Mouse (Mus musculus): ENCODE measurements at regions not wholly inside any gene's neighbourhood (a gene's known extent, or its start where the extent isn't known, plus 50 kb on each side); places are given as distances from the start of the nearest gene placed in this dataset.

DNA sequence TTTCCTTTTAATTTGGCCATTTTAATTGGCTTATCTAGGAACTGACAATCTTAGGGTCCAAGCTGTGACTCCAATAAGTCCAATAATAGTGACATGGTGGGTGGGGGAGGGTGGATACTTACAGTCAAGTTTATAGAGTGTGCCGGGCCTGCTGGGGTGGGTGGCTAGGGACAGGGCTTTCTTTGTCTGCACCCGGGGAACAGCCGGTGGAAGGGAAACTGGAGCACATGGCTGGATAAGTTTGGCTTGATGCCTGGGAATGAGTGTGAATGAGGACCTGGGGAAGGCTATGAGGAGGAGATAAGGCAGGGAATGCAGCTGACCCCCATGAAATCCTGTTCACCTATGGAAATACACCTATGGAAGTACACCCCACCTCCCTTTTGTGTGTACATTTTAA is 81.7 kb upstream of the Cers4 start:
- DNase-seq (ENCODE audit: low spot score) (no peak), ATAC-seq (ENCODE audit: insufficient number of reproducible peaks, low FRiP score, low TSS enrichment, low read depth) (no peak)
- Histone ChIP-seq H3K4me3 (ENCODE audit: low read depth, low read length) (no peak overlapping the region), H3K36me3 (ENCODE audit: control insufficient read depth, insufficient read depth, low read length) (no peaks in the 10 kb centered on the region), H3K27ac (replicated peaks; ENCODE audit: low read depth, low read length) (no peak overlapping the region), H3K9me3 (ENCODE audit: control insufficient read depth, low read length) (no peaks in the 10 kb centered on the region), H3K27me3 (ENCODE audit: control insufficient read depth, insufficient read depth, low read length) (no peaks in the 10 kb centered on the region), H3K4me2 (ENCODE audit: low read depth, severe bottlenecking) (no peak overlapping the region), H3K4me1 (ENCODE audit: control insufficient read depth, insufficient read depth, low read length) (no peaks in the 10 kb centered on the region), H3K9ac (ENCODE audit: low read length) (no peak overlapping the region)
- 69% methylated on average over 3 of the region's 3 CpGs for WGBS

DNA sequence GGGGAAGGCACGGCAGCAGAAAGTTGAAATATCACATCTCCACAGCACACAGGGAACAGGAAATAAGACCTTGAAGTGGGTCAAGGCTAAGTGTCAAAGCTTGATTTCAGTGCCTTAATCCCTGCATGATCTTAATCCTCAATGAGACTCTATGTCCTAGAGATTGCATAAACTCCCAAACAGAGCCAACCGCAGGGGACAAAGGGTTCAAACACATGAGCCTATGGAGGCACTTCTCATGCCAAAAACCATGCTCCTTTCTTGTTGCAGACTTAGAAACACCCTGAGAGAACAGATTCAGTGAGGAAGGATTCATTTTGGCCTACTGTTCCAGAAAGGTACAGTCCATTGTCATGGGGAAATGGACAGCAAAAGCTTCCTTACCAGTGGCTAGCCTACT is 81.0 kb upstream of the Cers4 start:
- no peak for DNase-seq (ENCODE audit: low spot score)
- H3K9ac ChIP-seq (ENCODE audit: low read length), result no peak overlapping the region
- H3K9me3 ChIP-seq (ENCODE audit: control insufficient read depth, low read length), result no peaks in the 10 kb centered on the region
- H3K36me3 ChIP-seq (ENCODE audit: control insufficient read depth, insufficient read depth, low read length), result no peaks in the 10 kb centered on the region
- no peak overlapping the region for H3K27ac ChIP-seq (replicated peaks; ENCODE audit: low read depth, low read length)
- H3K4me1 ChIP-seq (ENCODE audit: control insufficient read depth, insufficient read depth, low read length), result no peaks in the 10 kb centered on the region
- H3K4me2 ChIP-seq (ENCODE audit: low read depth, severe bottlenecking), result no peak overlapping the region
- 90% methylated on average over 2 of the region's 2 CpGs for WGBS
- ATAC-seq (ENCODE audit: insufficient number of reproducible peaks, low FRiP score, low TSS enrichment, low read depth), result no peak
- H3K4me3 ChIP-seq (ENCODE audit: low read depth, low read length), result no peak overlapping the region
- H3K27me3 ChIP-seq (ENCODE audit: control insufficient read depth, insufficient read depth, low read length), result no peaks in the 10 kb centered on the region

DNA sequence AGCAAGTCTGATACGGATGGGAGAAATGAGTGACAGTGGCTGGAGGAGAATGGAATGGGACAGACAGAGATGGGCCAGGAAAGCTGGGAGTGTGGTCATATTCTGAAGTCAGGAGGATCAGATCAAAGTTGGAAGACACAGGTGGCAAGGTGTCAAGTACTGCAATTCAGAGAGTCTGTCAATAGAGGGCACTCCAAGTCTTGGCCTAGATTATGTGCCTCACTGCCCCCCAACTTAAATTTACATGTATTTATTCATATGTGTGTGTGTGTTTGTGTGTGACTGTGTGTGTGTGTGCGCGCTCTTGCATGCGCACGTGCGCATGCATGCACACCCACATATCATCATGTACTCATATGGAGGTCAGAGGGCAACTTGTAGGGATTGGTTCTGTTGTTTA is 79.6 kb upstream of the Cers4 start:
- H3K4me1 ChIP-seq (ENCODE audit: control insufficient read depth, insufficient read depth, low read length), result no peaks in the 10 kb centered on the region
- WGBS, result 50% methylated on average over 6 of the region's 6 CpGs
- H3K4me3 ChIP-seq (ENCODE audit: low read depth, low read length), result no peak overlapping the region
- no peak for ATAC-seq (ENCODE audit: insufficient number of reproducible peaks, low FRiP score, low TSS enrichment, low read depth)
- H3K27ac ChIP-seq (replicated peaks; ENCODE audit: low read depth, low read length), result no peak overlapping the region
- no peak overlapping the region for H3K9ac ChIP-seq (ENCODE audit: low read length)
- DNase-seq (ENCODE audit: low spot score), result peak; percentile 27
- H3K9me3 ChIP-seq (ENCODE audit: control insufficient read depth, low read length), result no peaks in the 10 kb centered on the region
- H3K36me3 ChIP-seq (ENCODE audit: control insufficient read depth, insufficient read depth, low read length), result no peaks in the 10 kb centered on the region
- no peak overlapping the region for H3K4me2 ChIP-seq (ENCODE audit: low read depth, severe bottlenecking)
- no peaks in the 10 kb centered on the region for H3K27me3 ChIP-seq (ENCODE audit: control insufficient read depth, insufficient read depth, low read length)

DNA sequence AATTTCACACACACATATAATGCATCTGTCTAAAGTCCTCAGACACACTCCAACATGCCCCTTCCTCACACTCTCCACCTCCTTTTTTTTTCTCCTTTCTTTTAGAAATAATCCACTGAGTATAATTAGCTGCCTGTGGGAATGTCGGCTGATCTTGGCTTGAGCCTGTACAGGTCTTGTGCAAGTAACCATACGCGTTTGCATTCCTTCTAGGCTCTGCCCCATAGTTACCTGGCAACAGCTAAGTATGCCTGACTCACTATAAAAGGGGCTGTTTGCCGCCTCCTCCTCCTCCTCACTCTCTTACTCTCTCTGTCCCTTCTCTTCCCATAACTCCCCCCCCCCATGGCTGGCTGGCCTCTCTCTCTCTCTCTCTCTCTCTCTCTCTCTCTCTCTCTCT is 79.1 kb upstream of the Cers4 start:
- DNase-seq (ENCODE audit: low spot score) (no peak), ATAC-seq (ENCODE audit: insufficient number of reproducible peaks, low FRiP score, low TSS enrichment, low read depth) (no peak)
- H3K9me3 ChIP-seq (ENCODE audit: control insufficient read depth, low read length), result no peaks in the 10 kb centered on the region
- H3K4me3 ChIP-seq (ENCODE audit: low read depth, low read length), result no peak overlapping the region
- H3K4me1 ChIP-seq (ENCODE audit: control insufficient read depth, insufficient read depth, low read length), result no peaks in the 10 kb centered on the region
- H3K9ac ChIP-seq (ENCODE audit: low read length), result no peak overlapping the region
- 60% methylated on average over 4 of the region's 4 CpGs for WGBS
- no peak overlapping the region for H3K4me2 ChIP-seq (ENCODE audit: low read depth, severe bottlenecking)
- H3K36me3 ChIP-seq (ENCODE audit: control insufficient read depth, insufficient read depth, low read length), result no peaks in the 10 kb centered on the region
- H3K27ac ChIP-seq (replicated peaks; ENCODE audit: low read depth, low read length), result no peak overlapping the region
- H3K27me3 ChIP-seq (ENCODE audit: control insufficient read depth, insufficient read depth, low read length), result no peaks in the 10 kb centered on the region

DNA sequence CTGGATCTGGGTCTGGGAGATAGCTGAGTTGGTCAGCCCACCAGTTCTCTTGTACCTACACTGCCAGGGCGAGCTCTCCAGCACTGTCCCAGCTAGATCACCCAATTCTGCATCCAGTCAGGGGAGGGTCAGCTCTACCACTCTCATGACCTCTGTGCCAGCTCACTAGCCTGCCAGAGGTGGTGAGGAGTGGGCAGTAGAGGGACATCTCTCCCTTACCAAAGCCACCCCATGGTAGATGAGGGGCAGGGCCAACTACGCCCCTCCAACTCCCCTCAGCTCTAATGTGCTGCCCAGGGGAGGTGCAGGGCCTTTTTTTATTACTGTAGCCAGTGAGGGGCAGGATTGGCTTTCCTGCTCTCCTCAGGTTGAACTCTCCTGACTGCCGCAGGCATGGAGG is 75.7 kb upstream of the Cers4 start:
- Histone ChIP-seq H3K4me2 (ENCODE audit: low read depth, severe bottlenecking) (no peak overlapping the region), H3K9ac (ENCODE audit: low read length) (no peak overlapping the region), H3K36me3 (ENCODE audit: control insufficient read depth, insufficient read depth, low read length) (no peaks in the 10 kb centered on the region), H3K27ac (replicated peaks; ENCODE audit: low read depth, low read length) (no peak overlapping the region), H3K9me3 (ENCODE audit: control insufficient read depth, low read length) (no peaks in the 10 kb centered on the region), H3K4me3 (ENCODE audit: low read depth, low read length) (no peak overlapping the region), H3K27me3 (ENCODE audit: control insufficient read depth, insufficient read depth, low read length) (no peaks in the 10 kb centered on the region), H3K4me1 (ENCODE audit: control insufficient read depth, insufficient read depth, low read length) (no peaks in the 10 kb centered on the region)
- no peak for DNase-seq (ENCODE audit: low spot score)
- 70% methylated on average over 3 of the region's 3 CpGs for WGBS
- no peak for ATAC-seq (ENCODE audit: insufficient number of reproducible peaks, low FRiP score, low TSS enrichment, low read depth)

DNA sequence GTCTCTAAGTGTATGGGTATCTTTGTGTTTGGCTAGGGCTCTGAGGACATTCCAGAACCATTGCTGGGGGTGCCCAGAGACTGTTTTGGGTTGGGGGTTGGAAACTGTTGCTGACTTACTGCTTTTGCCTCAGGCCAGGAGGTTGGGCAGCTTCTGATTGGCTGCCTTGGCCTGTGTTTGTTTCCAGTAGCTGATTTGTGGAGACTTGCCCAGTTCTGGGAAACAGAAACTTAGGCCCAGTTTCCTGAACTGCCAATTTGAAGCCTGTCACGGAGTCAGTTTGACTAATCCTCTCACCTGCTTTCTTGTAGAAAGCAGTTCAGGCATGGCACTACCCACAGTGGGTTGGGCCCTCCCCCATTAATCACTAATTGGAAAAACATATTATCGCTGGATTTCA is 59.7 kb upstream of the Cers4 start:
- DNase-seq (ENCODE audit: low spot score) (no peak), ATAC-seq (ENCODE audit: insufficient number of reproducible peaks, low FRiP score, low TSS enrichment, low read depth) (no peak)
- Histone ChIP-seq H3K9ac (ENCODE audit: low read length) (no peak overlapping the region), H3K9me3 (ENCODE audit: control insufficient read depth, low read length) (no peaks in the 10 kb centered on the region; the same call in 1 of the 2 replicates), H3K36me3 (ENCODE audit: control insufficient read depth, insufficient read depth, low read length) (no peaks in the 10 kb centered on the region), H3K4me3 (ENCODE audit: low read depth, low read length) (no peak overlapping the region), H3K27me3 (ENCODE audit: control insufficient read depth, insufficient read depth, low read length) (no peaks in the 10 kb centered on the region), H3K27ac (replicated peaks; ENCODE audit: low read depth, low read length) (no peak overlapping the region), H3K4me1 (ENCODE audit: control insufficient read depth, insufficient read depth, low read length) (no peaks in the 10 kb centered on the region), H3K4me2 (ENCODE audit: low read depth, severe bottlenecking) (no peak overlapping the region)
- 82% methylated on average over 2 of the region's 2 CpGs for WGBS

DNA sequence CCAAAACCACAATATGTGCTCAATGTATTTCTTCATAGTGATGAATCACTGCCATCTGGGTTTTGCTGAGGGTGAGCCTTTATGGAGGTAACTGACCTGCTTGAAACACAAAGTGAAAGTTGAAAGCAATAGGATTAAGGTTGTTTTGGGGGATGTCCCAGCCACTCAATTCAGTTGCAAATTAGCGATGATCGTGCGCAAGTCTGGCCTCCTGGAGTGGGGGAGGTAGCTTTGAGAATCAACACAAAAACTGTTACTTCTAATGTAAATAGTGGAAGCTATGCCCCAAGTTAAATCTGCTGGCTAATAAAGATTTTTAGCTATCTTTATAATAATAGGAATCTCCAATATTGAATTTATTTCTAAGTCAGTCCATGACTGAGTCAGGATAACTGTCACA is 56.3 kb upstream of the Cers4 start:
- H3K36me3 ChIP-seq (ENCODE audit: control insufficient read depth, insufficient read depth, low read length), result no peaks in the 10 kb centered on the region
- ATAC-seq (ENCODE audit: insufficient number of reproducible peaks, low FRiP score, low TSS enrichment, low read depth) (no peak), DNase-seq (ENCODE audit: low spot score) (no peak)
- H3K27ac ChIP-seq (replicated peaks; ENCODE audit: low read depth, low read length), result no peak overlapping the region
- no peaks in the 10 kb centered on the region for H3K9me3 ChIP-seq (ENCODE audit: control insufficient read depth, low read length)
- H3K27me3 ChIP-seq (ENCODE audit: control insufficient read depth, insufficient read depth, low read length), result no peaks in the 10 kb centered on the region
- 77% methylated on average over 3 of the region's 3 CpGs for WGBS
- H3K4me1 ChIP-seq (ENCODE audit: control insufficient read depth, insufficient read depth, low read length), result no peaks in the 10 kb centered on the region
- no peak overlapping the region for H3K4me2 ChIP-seq (ENCODE audit: low read depth, severe bottlenecking)
- H3K4me3 ChIP-seq (ENCODE audit: low read depth, low read length), result no peak overlapping the region
- no peak overlapping the region for H3K9ac ChIP-seq (ENCODE audit: low read length)

Measured in limb, embryonic 11.5 days (tissue).